Mouse (Mus musculus) large intestine, adult 2 months (tissue): ENCODE data around the gene Maz. TPM values are rescaled to one million over a fixed set of nuclear protein-coding genes. Genes with fewer than 3 reads are reported as not detected.

ENCODE experiments used
- DNase-seq: peaks from one replicate; pipeline ENCODE4 v3.0.0-alpha.2; 2012; ENCODE audit warnings: low read depth, low spot score
- WGBS: fragments of 180-500 bp; shearing (Covaris S2); methylation state at CpG from one replicate; pipeline ENCODE4 v1.1.7; 2018; 5-methylcytosine and 5-hydroxymethylcytosine counted together
- polyA plus RNA-seq: library from polyadenylated mRNA; depleted of rRNA; stranded (reverse); fragments of >200 nt; gene quantifications from 2 replicates; pipeline ENCODE4 v1.2.3, GENCODE M21; 2012

Gene Maz
- polyA plus RNA-seq, 1 experiment, result 102 TPM

DNA sequence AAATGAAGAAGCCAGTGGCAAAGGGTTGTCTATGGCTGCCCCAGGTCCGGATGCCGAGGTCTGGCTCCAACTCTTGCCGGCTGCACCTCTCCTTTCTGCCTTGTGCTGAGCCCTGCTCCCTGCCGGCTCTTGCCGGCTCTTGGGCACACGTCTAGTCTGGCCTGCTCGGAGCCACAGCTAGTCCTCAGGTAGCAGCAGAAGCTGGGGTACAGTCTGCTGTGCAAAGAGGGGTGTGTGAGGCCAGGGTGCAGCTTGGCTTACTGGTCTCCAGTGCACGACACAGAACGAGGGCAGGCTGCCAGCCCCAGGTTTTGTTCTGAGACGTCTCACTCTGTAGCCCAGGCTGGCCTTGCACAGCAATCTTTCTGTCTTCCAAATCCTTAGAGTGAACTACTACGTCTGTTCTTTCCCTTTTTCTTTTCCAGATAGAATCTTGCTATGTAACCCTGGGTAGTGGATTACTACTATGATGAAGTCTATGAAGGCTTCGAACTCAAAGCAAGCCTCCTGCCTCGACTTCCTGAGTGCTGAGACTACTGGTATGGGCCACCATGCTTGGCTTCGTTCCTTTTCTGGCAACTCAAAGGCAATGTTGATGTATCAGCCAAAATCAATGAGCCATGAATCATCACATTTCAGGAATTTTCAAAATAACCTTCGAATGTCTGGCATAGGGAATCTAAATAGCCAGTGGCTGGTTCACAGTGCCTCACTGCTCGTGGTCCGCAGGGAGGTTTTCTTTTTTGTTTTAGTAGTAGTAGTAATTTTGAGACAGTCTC lies 17.3 kb downstream of the Maz start:
- 46% methylated on average over 17 of the region's 17 CpGs for WGBS
- DNase-seq, result no peak

- DNase-seq, result peak; percentile 91
- WGBS, result 18% methylated on average over 9 of the region's 9 CpGs
Measured at GRCm38 (mm10) chr7:127008239-127009019, 18.4 kb downstream of the Maz start.

DNA sequence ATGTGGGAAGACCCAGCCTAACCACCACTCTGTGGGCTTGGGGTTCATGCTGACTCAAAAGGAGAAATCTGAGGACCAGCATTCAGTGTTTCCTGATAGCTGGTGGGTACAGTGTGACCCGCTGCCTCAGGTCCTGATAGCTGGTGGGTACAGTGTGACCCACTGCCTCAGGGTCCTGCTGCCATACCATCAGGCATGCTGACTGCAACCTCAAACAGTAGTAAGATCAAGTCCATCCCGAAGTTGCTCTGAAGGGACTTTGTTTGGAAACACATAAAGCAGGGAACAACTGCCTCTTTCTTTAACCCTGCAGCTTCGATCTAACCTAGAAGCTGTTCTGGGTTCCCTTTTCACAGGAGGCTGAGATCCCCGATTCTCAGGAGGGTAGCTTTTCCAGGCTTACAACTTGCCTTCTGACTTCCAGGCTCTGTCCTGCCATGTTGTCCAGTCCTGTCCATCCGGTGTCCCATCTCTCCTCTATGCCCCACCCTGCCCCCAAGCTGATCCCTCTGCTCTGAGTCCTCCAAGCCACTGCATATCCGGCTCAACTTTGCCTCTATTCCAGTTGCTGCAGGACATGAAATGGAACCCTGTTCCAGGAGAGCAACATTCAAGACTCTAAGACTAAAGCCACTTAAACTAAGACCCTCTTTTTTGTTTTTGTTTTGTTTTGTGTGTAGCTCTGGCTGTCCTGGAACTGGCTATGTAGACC lies 19.4 kb downstream of the Maz start:
- 66% methylated on average over 6 of the region's 6 CpGs for WGBS
- no peak for DNase-seq

- WGBS, result 37% methylated on average over 4 of the region's 4 CpGs
- DNase-seq, result no peak
Measured at GRCm38 (mm10) chr7:127004122-127004875, 22.5 kb downstream of the Maz start.

- 26% methylated on average over 5 of the region's 5 CpGs for WGBS
- peak; percentile 97 for DNase-seq
Measured at GRCm38 (mm10) chr7:127003620-127004019, 23.2 kb downstream of the Maz start.

DNA sequence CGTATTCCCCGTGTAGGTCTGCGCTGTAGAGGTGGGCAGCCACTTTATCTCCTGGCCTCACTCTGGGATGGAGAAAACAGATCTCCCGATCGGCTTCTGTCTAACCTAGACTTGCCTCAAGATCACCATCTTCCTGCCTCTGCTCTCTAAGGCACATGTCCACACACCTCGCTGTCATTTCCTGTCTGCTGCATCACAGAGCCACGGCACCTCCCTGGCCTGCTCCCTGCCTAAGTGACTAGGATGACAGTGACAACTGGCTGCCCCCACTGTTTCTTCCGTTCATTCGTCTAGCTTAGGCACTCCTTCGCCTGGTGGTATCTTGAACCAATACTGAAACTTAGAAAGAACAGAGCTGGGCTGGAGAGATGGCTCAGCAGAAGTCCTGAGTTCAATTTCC lies 27.3 kb downstream of the Maz start:
- no peak for DNase-seq
- 83% methylated on average over 10 of the region's 10 CpGs for WGBS

GRCm38 (mm10) chr7:126996449-126996848 lies 30.4 kb downstream of the Maz start:
- WGBS, result 83% methylated on average over 4 of the region's 4 CpGs

GRCm38 (mm10) chr7:126988816-126989215 lies 38.0 kb downstream of the Maz start:
- no peak for DNase-seq
- 81% methylated on average over 8 of the region's 8 CpGs for WGBS

More at GRCm38 (mm10) chr7:126996449-126996848, 30.4 kb downstream of the Maz start:
- DNase-seq, result no peak

GRCm38 (mm10) chr7:126986319-126986718 lies 40.5 kb downstream of the Maz start:
- 33% methylated on average over 9 of the region's 9 CpGs for WGBS
- no peak for DNase-seq

GRCm38 (mm10) chr7:126984667-126985444 lies 42.0 kb downstream of the Maz start:
- no peak for DNase-seq
- WGBS, result 64% methylated on average over 10 of the region's 10 CpGs

GRCm38 (mm10) chr7:126983113-126983512 lies 43.7 kb downstream of the Maz start:
- WGBS, result 73% methylated on average over 7 of the region's 7 CpGs
- DNase-seq, result no peak

DNA sequence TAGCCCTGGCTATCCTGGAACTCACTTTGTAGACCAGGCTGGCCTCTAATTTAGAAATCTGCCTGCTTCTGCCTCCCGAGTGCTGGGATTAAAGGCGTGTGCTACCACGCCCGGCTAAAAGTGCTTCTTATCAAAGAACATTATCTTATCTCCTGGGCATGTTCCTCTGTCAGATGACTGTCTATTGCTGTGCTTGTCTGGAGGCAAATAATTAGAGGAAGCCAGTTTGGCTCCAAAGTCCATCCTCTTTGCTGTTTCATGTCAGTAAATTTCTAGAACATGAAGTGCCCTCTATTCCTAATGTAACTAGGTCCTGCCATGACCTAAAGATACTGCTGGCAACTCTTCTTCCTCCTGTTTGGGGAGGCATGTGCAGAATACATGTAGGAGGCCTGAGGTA lies 44.8 kb downstream of the Maz start:
- DNase-seq, result no peak
- 36% methylated on average over 4 of the region's 4 CpGs for WGBS

DNA sequence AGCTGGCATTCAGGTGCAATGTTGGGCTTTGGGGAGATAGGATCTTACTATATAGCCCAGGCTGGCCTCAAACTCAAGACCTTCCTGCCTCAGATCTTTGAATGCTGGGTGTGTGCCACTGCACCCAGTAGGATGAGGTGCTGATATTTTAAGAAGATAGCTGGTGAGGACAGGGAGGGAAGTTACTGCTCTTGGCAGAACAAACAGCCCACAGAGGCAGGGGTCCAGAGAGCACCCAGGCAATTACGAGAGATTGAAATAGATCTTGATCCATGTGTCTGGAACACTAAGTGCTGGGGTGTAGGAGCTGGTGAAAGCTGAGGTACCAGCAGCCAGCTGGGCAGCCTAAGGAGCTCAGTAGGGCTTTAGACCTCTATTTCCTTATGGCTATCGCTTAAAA lies 45.2 kb downstream of the Maz start:
- no peak for DNase-seq
- 97% methylated on average over 2 of the region's 2 CpGs for whole genome bisulfite sequencing

- no peak for DNase-seq
- WGBS, result 91% methylated on average over 6 of the region's 6 CpGs
Measured at GRCm38 (mm10) chr7:126978841-126979240, 48.0 kb downstream of the Maz start.

- DNase-seq, result peak; percentile 67
- WGBS, result 12% methylated on average over 14 of the region's 14 CpGs
Measured at GRCm38 (mm10) chr7:126976878-126977459, 49.9 kb downstream of the Maz start.

DNA sequence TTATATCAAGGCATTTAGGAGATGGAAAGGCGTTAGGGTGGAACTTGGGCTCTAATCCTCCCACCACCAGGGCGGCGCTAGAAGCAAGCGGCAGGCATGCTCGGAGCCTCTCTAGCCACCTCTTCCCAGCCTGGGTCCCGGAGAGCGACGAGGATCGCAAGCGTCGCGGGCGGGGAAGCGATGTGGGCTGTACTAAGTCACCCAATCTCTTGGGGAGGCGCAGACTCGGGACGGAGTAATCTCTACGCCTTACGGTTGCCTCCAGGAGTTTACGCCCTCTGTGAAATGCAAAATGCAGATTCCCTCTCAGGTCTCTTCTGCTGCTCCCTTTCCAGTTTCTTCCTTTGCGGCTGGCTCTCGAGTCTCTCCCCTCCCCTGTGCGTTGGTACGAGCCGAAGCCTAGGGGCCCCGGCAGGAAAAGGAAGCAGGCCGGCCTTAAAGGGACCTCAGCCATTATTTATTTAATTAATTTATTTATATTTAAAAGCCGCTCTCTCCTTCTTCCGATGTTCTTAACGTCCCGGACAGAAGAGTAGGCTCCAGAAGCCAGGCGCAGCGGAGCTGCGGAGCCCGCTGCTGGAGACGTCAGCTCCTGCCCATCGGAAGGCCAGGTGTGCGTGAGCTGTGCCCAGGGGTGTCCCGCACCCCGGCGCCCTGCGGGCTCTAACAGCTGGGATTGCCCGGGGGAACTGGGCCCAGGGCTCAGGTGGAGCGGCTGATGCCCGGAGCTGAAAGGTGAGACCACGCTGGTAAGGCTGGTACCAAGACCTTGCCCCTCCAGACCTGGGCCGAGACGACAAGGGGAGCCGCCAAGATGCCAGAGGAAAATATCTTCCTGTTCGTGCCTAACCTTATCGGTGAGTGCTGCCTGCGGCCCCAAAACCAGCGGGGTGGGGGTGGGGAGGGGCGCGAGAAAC lies 50.6 kb downstream of the Maz start, which contains the start of gene Cdiptos:
Gene Cdiptos (minus strand): TSS at position 149 of the 917 bp plus-strand sequence.
- DNase-seq, result peak; percentile 89
- under 1% methylated on average over 55 of the region's 55 CpGs for WGBS

DNA sequence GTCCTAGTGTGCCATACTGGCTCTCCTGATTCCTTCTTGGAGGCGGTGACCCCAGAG lies 51.1 kb downstream of the Maz start, which contains the start of gene Cdipt:
Gene Cdipt (plus strand): TSS at position 22 of the 57 bp plus-strand sequence.
- WGBS, result 0% methylated on average over 1 of the region's 1 CpGs
- no peak for DNase-seq

DNA sequence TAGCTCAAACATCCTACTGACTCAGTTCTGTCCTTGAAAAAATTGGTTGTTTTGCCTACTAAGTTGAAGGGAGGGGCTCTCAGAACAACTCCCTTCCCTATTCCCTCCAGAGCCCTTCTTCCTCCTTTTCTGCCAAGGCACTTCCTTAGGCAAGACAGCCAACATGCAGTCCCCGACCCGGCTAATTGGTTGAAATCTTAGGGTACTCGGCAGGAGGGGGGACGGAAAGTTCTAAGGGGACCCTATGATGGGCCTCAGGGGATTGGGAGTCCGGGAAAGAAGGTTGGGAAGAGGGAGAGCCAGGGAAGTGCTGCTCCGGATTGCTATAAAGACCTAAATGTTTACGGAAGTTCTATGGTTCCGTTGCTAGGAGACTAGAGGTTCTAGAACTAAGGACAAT lies 51.3 kb downstream of the Maz start:
- WGBS, result 5% methylated on average over 8 of the region's 8 CpGs
- no peak for DNase-seq
